Mouse (Mus musculus) testis, postnatal 14 days (tissue): ENCODE data around the gene Brinp3.
"Not testable (repeated sequence)": the region's sequence is repeated elsewhere in the genome, so short reads cannot be mapped to it uniquely, and the experiment has no call there.

Source experiments
- DNase-seq: peaks from one replicate; pipeline ENCODE4 v3.0.0; 2021; ENCODE audit warnings: low spot score

Brinp3 gene

GRCm38 (mm10) chr1:146494681-146495331 lies at the start of gene Brinp3:
Gene Brinp3 (plus strand): TSS chr1:146494760.
- DNase-seq: no peak

GRCm38 (mm10) chr1:146494221-146494620 lies 339 bp upstream of the Brinp3 start:
- DNase-seq: no peak

- DNase-seq: no peak
Observed at GRCm38 (mm10) chr1:146495386-146495785, 826 bp downstream of the Brinp3 start.

- DNase-seq: no peak
Observed at GRCm38 (mm10) chr1:146497381-146498081, 3.0 kb downstream of the Brinp3 start.

- no peak for DNase-seq
Observed at GRCm38 (mm10) chr1:146498085-146498779, 3.7 kb downstream of the Brinp3 start.

GRCm38 (mm10) chr1:146498780-146499114 lies 4.2 kb downstream of the Brinp3 start:
- no peak for DNase-seq

- DNase-seq: no peak
Observed at GRCm38 (mm10) chr1:146515377-146515776, 20.8 kb downstream of the Brinp3 start.

- DNase-seq: no peak
Observed at GRCm38 (mm10) chr1:146523727-146524573, 29.4 kb downstream of the Brinp3 start.

- DNase-seq: no peak
Observed at GRCm38 (mm10) chr1:146528572-146528971, 34.0 kb downstream of the Brinp3 start.

- DNase-seq: no peak
Observed at GRCm38 (mm10) chr1:146546847-146547428, 52.4 kb downstream of the Brinp3 start.

GRCm38 (mm10) chr1:146556982-146557381 lies 62.4 kb downstream of the Brinp3 start:
- DNase-seq: no peak

- DNase-seq: no peak
Observed at GRCm38 (mm10) chr1:146562144-146562543, 67.6 kb downstream of the Brinp3 start.

GRCm38 (mm10) chr1:146584181-146584580 lies 89.6 kb downstream of the Brinp3 start:
- no peak for DNase-seq

GRCm38 (mm10) chr1:146632895-146633294 lies 138.3 kb downstream of the Brinp3 start:
- no peak for DNase-seq

- no peak for DNase-seq
Observed at GRCm38 (mm10) chr1:146657214-146657613, 162.7 kb downstream of the Brinp3 start.

- no peak for DNase-seq
Observed at GRCm38 (mm10) chr1:146700724-146701123, 206.2 kb downstream of the Brinp3 start.

GRCm38 (mm10) chr1:146719556-146719955 lies 225.0 kb downstream of the Brinp3 start:
- no peak for DNase-seq

GRCm38 (mm10) chr1:146724784-146725513 lies 230.4 kb downstream of the Brinp3 start:
- not testable (repeated sequence) for DNase-seq

- no peak for DNase-seq
Observed at GRCm38 (mm10) chr1:146751066-146751465, 256.5 kb downstream of the Brinp3 start.

GRCm38 (mm10) chr1:146783259-146783658 lies 288.7 kb downstream of the Brinp3 start:
- DNase-seq: no peak

- DNase-seq: no peak
Observed at GRCm38 (mm10) chr1:146787236-146787635, 292.7 kb downstream of the Brinp3 start.
